Mouse (Mus musculus): ENCODE data around the gene Preb.

Gene Preb

DNA sequence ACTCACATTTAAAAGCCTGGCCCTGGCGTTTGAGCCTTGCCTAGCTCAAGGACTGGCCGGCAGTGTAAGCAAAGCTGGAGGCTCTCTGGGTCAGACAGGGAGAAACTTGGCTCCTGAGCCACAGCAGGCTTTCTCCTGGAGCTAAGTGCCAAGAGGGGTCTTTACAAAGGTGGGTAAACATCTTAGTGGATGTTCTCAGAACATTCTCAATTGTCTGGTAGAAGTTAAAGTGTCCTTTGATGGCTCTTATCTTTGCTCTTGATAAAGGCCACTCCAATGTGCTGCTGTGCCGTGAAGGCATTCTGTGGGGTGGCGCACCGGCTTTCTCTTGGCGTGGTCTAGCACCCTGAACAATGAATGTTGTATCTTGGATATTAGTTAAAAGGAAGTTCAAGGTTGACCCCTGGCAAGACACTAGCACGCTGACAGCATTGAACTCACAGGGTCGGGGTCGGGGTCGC, 37.5 kb downstream of the Preb start:
- no peak for ATAC-seq (ENCODE audit: low TSS enrichment)

DNA sequence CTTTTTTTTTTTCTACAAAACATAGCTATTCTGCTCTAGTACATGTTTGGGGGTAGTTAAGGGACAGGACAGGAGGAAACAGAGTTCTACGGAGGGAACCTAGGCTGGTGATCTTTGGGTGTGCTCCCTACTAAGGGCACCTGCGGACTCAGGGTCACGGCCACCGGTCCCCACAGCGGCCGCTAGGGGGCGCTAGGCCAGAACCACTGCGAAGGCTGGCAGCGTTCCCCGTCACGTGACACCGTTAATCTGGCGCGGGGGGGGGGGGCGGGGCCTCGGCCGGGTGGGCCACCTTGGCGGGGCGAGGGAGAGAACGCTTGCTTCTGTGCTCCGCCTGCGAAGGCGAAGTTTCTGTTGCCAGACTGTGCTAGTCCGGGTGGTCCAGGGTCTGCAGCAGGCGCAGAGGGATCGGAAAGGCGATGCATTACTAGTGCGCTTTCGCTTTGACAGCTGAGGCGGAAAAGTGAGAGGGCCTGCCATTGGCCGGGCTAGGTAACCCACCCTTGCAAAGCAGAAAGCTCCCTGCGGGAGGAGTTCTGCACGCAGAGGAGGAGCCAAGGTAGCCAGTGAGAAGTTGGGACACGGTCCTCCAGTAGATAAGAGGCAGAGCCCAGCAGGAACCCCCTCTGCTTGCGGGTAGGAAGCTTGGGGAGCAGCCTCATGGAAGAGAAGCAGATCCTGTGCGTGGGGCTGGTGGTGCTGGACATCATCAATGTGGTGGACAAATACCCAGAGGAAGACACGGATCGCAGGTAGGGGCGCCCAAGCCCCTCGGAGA, 38.7 kb downstream of the Preb start, which contains the start of gene Khk:
Gene Khk, plus strand, starts transcription at position 176 of the 778 bp plus-strand sequence.
- peak; percentile 78 for ATAC-seq (ENCODE audit: low TSS enrichment)

DNA sequence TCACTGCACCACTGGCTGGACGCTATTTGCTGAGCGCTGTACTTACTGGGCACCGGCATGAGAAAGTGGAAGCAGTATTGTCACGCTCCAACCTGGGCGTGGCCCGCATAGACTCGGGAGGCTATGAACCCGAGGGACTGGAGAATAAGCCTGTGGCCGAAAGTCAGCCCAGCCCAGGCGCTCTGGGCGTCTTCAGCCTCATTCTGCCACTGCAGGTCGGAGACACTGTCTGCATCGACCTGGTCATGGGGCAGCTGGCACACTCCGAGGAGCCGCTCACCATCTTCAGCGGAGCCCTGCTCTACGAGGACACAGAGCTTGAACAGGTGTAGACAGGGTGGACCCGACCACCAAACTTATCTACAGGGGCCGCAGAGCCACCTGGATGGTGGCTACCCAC, 39.5 kb downstream of the Preb start:
- ATAC-seq (ENCODE audit: low TSS enrichment) = no peak

DNA sequence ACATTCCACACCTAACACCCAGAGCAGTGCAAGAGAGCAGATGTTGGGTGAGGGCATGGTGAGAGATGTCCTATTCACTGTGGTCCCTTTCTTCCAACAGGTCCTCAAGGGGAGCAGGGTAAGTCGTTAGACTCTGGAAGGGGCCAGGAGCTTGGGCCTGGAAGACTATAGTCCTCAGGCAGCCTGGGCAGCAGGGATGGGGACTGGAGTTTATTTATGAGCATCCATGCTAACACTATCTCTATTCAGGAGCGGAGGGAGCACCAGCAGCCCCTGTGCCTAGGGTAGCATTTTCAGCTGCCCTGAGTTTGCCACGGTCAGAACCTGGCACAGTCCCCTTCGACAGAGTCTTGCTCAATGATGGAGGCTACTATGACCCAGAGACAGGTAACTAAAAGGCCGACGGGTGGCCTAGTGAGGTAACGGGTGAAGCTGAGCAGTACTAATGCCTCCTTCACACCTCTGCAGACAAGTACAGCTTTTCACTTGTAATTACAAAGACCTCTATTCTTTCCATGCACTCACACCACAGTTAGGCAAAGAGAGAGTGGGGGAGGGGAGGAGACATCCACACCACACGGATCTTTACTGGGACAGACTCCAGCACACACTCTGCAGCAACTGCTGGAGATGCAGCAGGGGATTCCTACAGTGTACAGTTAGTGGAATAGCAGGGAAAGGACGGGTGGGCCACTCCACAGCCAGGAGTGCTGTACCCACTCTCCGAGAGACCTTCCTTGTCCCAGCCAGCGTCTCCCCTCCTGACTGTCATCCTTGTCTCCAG, 40.1 kb downstream of the Preb start:
- no peak for ATAC-seq (ENCODE audit: low TSS enrichment)

DNA sequence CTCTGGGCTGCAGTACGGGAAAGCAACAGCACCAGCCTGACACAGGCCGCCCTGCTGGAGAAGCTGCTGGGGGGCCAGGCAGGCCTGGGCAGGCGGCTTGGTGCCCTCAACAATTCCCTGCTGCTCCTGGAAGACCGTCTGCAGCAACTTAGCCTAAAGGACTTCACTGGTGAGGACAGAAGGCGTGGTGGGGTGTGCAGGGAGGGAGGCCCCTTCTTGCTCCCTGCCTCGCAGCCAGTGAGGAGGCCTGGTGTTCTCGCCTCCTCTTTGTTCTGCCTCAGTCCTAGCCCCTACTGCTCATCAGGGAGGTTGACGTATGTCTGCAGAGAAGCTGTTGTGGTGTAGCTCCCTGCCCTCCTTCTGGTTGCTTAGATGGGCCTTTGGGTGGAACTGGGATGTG, 41.5 kb downstream of the Preb start:
- ATAC-seq (ENCODE audit: low TSS enrichment) = no peak

DNA sequence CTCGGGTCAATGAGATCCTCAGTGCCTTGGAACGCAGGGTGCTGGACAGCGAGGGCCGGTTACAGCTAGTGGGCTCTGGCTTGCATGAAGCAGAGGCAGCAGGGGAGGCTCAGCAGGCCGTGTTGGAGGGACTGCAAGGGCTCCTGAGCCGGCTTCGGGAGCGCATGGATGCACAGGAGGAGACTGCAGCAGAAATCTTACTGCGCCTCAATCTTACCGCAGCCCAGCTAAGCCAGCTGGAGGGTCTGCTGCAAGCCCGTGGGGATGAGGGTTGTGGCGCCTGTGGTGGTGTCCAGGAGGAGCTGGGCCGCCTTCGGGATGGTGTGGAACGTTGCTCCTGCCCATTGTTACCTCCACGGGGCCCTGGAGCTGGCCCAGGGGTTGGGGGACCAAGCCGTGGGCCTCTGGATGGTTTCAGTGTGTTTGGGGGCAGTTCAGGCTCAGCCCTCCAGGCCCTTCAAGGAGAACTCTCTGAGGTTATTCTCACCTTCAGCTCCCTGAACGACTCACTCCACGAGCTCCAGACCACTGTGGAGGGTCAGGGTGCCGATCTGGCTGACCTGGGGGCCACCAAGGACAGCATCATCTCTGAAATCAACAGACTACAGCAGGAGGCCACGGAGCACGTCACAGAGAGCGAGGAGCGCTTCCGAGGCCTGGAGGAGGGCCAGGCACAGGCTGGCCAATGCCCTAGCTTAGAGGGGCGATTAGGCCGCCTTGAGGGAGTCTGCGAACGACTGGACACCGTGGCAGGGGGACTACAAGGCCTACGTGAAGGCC, 42.1 kb downstream of the Preb start:
- no peak for ATAC-seq (ENCODE audit: low TSS enrichment)

DNA sequence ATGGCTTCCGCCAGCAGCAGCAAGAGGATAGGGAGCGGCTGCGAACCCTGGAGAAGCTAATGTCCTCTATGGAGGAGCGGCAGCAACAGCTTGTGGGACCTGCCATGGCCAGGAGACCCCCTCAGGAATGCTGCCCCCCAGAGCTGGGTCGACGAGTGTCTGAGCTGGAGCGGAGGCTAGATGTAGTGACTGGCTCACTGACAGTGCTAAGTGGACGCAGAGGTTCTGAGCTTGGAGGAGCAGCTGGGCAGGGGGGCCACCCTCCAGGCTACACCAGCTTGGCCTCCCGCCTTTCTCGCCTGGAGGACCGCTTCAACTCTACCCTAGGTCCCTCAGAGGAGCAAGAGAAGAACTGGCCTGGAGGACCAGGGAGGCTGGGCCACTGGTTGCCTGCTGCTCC, 42.8 kb downstream of the Preb start:
- ATAC-seq (ENCODE audit: low TSS enrichment) = no peak

DNA sequence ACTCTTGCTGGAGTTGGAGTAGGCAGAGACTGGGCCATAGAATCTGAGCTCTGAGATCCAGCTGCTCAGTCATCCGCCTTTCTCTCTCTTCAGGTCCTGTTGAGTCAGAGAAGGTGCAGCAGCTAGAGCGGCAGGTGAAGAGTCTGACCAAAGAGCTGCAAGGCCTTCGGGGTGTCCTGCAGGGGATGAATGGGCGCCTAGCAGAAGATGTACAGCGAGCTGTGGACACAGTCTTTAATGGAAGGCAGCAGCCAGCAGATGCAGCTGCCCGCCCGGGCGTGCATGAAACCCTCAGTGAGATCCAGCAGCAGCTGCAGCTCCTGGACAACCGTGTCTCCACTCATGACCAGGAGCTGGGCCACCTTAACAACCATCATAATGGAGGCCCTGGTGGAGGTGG, 43.3 kb downstream of the Preb start:
- ATAC-seq (ENCODE audit: low TSS enrichment) = no peak

DNA sequence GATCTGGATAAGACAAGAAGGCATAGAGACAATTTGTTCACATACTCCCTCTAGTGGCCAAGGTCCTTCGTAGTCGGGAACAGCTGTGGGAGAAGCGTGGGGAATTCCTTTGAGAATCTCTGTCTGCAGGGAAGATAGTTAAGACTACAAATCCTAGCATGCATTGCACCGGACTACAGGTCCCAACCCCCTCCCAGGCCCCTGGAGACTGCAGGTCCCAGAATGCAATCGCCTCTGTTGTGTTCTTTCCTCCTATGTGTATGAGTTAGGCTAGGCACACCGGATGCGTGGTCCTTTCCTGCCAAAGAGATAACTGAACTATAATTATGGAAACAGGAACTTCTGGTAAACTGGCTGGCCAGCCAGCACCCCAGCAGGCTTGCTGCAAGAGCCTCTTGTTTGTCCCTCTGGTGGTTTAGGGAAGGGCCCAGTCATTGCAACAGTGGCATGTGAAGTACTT, 44.2 kb downstream of the Preb start:
- ATAC-seq (ENCODE audit: low TSS enrichment) = peak; percentile 93

DNA sequence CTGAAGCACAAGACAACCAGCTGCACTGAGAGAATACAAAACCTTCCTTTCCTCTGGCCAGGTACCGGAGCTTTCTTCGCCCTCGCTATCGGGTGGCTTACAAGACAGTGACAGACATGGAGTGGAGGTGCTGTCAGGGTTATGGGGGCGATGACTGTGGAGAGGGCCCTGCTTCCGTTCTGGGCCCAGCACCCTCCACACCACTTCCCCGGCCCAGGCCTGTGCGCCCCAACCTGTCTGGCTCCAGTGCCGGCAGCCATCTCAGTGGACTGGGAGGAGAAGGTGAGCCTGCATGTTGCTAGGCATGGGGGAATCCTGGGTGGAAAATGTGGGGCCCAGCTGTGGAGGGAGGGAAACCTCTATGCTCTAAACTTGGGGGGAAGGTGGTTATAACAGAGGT, 44.7 kb downstream of the Preb start:
- no peak for ATAC-seq (ENCODE audit: low TSS enrichment)

DNA sequence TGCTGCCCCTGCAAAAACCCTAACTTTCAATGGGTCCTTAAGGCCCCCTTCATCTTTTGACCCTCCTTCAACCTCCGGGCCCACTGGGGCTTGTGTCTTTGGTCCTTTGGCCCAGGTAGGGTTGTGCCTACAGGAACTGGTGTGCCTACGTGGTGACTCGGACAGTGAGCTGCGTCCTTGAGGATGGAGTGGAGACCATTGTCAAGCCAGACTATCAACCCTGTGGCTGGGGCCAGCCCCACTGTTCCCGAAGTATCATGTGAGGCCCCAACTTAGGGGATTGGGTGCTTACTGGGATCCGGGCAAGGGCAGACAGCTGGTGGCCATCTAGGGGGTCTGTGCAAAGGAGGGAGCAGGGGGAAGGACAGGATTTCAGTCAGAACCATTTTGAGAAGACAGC, 45.3 kb downstream of the Preb start:
- no peak for ATAC-seq (ENCODE audit: low TSS enrichment)

DNA sequence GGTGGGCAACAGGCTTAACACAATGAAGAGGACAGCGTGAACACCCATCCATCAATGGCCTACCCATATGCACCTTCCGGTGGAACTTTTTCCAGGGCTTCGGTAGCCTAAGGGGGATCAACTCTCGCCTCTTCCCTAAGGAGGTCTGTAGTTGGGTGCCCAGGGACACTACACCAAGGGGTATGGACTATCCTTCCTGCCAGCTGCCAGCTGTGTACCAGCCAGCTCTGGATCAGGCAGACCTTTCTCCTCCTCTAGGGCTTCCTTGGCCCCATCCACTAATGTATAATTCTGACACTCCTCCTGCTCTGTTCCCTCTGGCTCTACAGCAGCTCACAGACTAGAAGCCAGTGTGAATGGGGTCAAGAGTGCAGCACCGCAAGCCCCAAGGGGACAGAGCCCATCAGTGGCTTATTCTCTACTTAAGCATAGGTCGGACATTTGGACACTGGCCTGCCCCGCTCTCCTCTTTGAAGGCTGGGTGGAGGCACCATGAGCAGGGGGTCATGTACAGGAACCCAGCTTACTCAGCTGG, 46.0 kb downstream of the Preb start:
- ATAC-seq (ENCODE audit: low TSS enrichment) = no peak

DNA sequence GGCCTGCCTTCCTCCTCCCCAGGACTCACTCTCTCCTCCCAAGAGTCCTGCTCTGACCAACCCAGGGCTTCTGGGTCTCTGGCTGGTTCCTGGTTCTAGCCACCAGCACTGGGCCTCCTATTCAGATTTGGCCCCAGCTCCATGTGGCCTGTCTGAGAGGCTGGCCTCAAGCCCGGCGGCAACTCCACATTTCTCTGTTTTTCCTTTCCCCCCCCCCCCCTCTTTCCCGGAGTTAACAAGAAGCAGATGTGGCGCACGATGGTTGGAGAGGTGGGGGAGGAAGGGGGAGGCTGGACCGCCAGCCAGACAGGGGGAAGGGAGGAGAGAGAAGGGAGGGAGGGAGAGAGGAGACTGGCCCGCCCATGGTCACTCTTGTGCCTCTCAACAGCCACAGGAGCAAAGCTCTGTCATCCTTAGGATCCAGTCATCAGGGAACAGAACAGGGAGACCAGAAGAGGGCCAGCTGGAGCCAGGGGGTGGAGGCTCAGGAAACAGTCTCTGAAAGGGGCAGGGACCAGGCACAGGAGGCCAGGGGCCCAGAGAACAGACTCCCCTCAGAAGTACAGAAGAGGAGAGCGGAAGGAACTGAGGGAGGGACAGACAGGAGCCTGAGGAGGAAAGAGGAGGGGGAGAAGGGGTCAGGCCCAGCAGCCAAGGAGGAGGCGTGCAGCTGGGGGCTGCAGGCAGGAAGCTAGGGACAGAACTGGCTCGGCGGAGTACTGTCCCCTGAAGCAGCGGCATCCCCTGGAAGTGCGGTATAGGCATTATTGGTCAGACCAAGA, 46.9 kb downstream of the Preb start, which contains the start of gene Emilin1:
Gene Emilin1, plus strand, starts transcription at position 343 of the 782 bp plus-strand sequence.
- ATAC-seq (ENCODE audit: low TSS enrichment) = no peak

DNA sequence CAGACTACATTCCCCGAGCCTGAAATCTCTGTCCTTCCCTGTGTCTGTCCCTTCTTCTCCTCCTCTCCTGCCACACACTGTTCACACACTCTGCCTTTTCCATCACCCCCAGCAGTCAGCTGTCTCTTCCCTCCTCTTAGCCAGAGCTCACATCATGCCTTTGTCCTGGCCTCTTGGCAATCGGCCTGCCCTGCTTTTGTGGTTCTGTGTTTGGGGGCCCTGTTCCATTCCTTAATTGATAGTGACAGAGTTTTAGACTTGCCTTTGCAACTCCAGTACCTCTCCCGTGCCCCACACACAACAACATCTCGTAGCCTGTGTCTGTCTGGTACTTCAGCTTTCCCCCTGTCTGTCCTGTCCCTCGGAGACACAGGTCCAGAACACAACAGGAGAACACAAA, 48.0 kb downstream of the Preb start:
- no peak for ATAC-seq (ENCODE audit: low TSS enrichment)

DNA sequence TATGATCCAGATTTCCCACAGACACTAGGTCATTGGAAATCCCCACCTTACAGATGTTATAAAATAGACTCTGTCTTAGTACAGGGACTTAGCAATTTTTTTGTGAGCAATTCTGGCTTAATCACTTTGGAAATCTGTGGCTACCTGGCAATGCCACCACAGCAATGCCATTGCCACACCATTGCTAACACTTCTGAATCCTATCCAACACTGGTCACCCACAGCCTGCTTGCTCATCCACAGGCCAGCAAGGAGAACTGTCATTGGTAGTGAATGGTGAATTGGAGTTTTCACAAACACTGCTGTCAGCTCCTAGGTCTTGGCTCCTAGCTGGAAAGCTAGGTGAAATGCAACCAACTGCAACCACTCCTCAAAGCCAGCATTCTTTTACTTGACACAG, 49.7 kb downstream of the Preb start:
- ATAC-seq (ENCODE audit: low TSS enrichment) = no peak

DNA sequence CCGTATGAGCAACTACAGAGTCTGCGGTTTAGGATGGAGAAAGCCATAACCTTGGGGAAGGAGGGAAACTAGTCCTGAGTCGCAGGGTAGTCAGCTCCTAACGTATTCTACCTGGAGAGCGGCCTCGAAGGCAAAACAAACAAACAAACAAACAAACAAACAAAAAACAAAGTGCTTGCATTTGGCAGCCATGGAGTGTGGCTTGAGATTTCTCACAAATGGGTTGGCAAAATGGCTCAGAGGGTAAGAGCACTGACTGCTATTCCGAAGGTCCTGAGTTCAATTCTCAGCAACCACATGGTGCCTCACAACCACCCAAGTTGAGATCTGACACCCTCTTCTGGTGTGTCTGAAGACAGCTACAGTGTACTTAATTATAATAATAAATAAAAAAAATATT, 50.3 kb downstream of the Preb start:
- ATAC-seq (ENCODE audit: low TSS enrichment) = no peak

DNA sequence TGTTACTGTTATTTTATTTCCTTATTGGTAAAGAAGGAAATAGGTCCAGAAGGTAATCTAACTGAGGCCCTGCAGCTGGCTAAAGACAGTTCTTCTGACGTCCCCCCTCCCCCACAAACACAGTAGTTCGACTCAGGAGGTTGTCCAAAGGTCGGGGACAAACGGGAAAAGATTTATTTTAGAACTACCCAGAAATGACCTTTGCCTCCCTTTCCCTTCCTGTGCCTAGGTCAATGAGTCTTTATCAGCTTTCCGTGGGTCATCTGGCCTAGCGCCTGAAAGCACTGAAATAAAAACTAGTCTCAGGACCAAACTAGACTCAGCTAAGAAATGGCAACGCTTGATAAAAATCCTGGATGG, 50.9 kb downstream of the Preb start:
- no peak for ATAC-seq (ENCODE audit: low TSS enrichment)

DNA sequence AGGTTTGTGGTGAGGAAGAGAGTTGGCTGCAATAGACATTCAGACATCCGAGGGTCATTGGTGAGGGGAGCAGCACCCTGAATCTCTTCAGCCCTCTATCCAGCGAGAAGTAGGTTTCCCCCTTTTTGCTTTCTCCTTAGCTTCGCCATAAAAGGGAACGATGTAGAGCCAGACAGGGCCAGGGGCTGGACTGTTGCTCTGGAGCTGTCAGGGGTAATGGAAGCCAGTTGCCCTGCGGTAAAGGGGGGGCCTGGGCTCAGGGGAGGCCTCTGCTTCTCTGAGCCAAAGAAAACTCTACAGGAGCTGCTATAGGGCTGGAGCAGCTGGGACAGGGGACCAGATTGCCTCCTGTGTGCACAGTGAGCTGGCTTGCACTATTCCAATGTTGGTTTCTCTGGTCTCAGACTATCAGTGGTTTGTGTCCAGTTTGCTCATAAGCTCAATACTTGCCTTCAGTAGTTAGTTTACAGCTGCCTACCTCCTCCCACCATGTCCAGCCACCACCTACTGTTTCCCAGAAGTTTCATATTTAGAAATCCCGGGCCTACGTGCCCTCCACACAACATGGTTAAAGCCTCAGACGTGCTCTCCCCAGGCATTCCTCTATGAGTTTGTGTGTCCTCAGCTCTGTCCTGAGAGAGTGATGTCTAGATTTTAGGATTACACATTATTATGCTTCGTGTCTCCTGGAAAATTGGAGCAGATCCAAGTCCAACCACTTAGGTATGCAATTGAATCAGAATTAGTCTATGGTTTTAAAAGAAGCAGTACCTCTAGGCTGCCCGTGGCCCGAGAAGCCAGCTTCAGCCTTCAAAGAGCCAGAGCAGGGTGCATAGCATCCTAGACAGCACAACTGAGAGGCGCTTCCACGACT, 51.5 kb downstream of the Preb start:
- ATAC-seq (ENCODE audit: low TSS enrichment) = no peak

DNA sequence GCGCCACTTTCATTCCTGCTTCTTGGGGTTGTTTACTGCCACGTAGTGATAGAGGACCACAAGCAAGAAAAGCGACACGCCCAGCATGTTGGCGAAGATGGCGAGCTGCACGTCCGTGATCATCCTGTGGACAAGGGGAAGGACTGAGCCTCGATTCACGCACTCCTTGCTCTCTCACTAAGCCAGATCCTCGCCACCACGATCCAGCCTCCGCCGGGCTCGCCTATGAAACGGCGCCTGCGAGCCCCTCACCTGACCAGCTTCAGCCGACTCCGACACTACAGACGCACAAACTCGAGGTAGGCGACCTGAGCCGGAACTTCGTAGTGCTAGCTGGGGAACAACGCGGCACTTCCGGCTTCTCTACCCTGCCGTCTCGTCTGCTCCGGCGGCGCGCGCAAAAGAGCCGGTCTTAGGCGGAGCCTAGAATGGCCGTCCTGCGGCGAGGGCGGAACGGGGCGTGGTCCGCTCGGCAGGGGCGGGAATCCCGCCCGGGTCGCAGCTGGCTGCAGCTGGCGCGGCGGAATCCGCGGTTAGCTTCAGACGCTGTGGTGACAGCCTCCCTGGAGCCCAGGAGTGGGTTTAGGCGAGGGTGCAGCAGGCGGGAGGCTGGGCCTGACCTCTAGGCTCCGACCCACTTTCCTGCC, 52.6 kb downstream of the Preb start, which contains the start of gene Ost4:
Gene Ost4, minus strand, starts transcription at position 376 of the 647 bp plus-strand sequence.
- ATAC-seq (ENCODE audit: low TSS enrichment) = peak; percentile 96

DNA sequence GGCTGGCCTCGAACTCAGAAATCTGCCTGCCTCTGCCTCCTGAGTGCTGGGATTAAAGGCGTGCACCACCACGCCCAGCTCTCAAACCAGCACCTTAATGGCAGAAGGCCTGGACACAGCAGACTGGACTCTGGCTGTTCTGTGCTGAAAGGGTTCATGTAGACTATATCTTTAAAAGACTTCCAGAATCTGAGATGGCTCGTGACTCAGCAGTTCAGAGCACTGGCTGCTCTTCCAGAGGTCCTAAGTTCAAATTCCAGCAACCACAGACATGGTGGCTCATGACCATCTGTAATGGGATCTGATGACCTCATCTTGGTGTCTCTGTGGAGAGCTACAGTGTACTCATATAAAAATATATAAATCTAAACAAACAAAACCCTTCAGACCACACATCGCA, 58.3 kb downstream of the Preb start:
- ATAC-seq (ENCODE audit: low TSS enrichment) = no peak
